Mouse (Mus musculus): ENCODE results near the gene Cdc42ep1. TPM values are rescaled to one million over a fixed set of nuclear protein-coding genes. Genes with fewer than 3 reads are reported as not detected.

Gene Cdc42ep1
- total and polyA plus RNA-seq, 2 experiments from 2014 or later = 8.3 to 13.5 TPM

DNA sequence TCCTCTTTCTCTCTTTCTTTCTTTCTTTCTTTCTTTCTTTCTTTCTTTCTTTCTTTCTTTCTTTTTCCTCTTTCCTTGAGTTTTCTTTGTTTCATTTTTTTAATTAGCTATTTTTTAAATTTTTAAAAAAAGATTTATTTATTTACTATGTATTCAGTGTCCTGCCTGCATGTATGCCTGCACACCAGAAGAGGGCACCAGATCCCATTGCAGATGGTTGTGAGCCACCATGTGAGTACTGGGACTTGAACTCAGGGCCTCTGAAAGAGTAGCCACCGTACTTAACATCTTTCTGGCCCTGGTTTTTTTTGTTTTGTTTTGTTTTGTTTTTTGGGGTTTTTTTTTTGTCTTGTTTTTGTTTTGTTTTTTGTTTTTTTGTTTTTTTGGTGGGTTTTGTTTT lies 12.8 kb upstream of the Cdc42ep1 start:
- Histone ChIP-seq H3K9ac (no peak overlapping the region), H3K27me3 (ENCODE audit: insufficient read depth, low read length) (no peaks in the 10 kb centered on the region), H3K9me3 (ENCODE audit: low read length) (no peaks in the 10 kb centered on the region), H3K4me1 (ENCODE audit: insufficient read depth) (no peaks in the 10 kb centered on the region), H3K4me2 (ENCODE audit: low read depth) (no peak overlapping the region), H3K27ac (ENCODE audit: low read depth, low read length) (no peak overlapping the region), H3K36me3 (ENCODE audit: insufficient read depth) (no peaks in the 10 kb centered on the region), H3K4me3 (ENCODE audit: low read depth, low read length) (no peak overlapping the region)
- WGBS = 81% methylated on average over 1 of the region's 1 CpGs
- ATAC-seq = no peak
- DNase-seq = no peak
- TF ChIP-seq CTCF (IDR thresholded peaks at IDR 0.05; ENCODE audit: low read depth) = peak; percentile 32; the same call in 1 of the 2 replicates

GRCm38 (mm10) chr15:78830742-78831719 lies 11.4 kb upstream of the Cdc42ep1 start:
- Histone ChIP-seq H3K27ac (ENCODE audit: low read depth, low read length) (no peak overlapping the region), H3K4me1 (ENCODE audit: insufficient read depth) (no peaks in the 10 kb centered on the region), H3K36me3 (ENCODE audit: insufficient read depth) (no peaks in the 10 kb centered on the region), H3K4me3 (ENCODE audit: low read depth, low read length) (no peak overlapping the region), H3K9me3 (ENCODE audit: low read length) (no peaks in the 10 kb centered on the region), H3K27me3 (ENCODE audit: insufficient read depth, low read length) (no peaks in the 10 kb centered on the region), H3K4me2 (ENCODE audit: low read depth) (no peak overlapping the region), H3K9ac (no peak overlapping the region)
- no peak for ATAC-seq
- no peak for TF ChIP-seq CTCF (IDR thresholded peaks at IDR 0.05; ENCODE audit: low read depth)
- DNase-seq = no peak
- 63% methylated on average over 10 of the region's 10 CpGs for WGBS

DNA sequence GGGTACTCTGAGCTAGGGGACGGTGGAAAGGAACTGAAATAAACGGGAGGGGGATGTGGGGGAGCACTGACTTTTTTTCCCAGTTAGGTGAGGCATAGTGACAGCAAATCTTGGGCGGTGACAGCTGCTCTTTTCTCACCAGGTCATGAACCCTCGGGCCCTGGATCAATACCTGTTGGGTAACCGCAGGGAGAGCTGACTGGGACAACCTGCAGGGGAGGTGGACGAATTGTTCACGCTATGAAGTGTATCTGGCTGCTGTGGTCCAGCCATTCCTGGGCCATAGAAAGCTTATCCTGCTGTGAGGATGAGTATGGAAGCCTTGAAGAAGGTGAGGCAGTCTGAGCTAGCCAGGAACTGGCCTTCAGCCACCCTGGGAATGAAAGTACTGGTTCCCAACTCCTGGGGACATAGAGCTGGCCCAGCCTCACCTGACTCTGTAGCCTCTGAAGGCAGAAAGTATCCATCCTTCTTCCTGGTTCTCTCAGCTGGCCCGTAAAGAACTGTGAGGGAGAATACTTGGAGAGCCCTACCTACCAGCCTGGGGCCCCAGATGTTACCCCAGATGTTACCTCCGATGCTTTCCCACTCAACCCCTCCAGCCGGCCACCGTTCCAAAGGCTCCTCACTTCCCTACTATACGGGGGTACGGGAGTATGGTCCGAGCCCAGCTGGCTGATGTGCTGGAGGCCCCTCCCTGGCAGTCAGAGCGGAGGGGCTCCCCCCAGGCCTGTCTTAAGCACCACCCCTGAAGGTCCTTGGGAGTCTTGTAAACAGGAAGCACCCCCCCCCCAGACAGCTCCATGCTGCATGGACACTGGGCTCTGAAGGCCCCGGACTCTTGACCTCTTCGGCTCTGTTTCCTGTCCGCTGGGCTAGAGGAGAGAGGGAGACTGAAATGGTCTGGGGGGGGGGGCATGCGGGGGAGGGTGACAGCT lies 10.4 kb upstream of the Cdc42ep1 start:
- no peak overlapping the region for H3K9ac ChIP-seq
- 61% methylated on average over 18 of the region's 19 CpGs for WGBS
- H3K9me3 ChIP-seq (ENCODE audit: low read length) = no peaks in the 10 kb centered on the region
- H3K27ac ChIP-seq (ENCODE audit: low read depth, low read length) = no peak overlapping the region
- H3K36me3 ChIP-seq (ENCODE audit: insufficient read depth) = no peaks in the 10 kb centered on the region
- DNase-seq (no peak), ATAC-seq (peak; percentile 19)
- no peaks in the 10 kb centered on the region for H3K27me3 ChIP-seq (ENCODE audit: insufficient read depth, low read length)
- H3K4me3 ChIP-seq (ENCODE audit: low read depth, low read length) = no peak overlapping the region
- H3K4me1 ChIP-seq (ENCODE audit: insufficient read depth) = no peaks in the 10 kb centered on the region
- H3K4me2 ChIP-seq (ENCODE audit: low read depth) = no peak overlapping the region
- no peak for TF ChIP-seq CTCF (IDR thresholded peaks at IDR 0.05; ENCODE audit: low read depth)

- no peaks in the 10 kb centered on the region for H3K27me3 ChIP-seq (ENCODE audit: insufficient read depth, low read length)
- no peak overlapping the region for H3K4me3 ChIP-seq (ENCODE audit: low read depth, low read length)
- H3K4me2 ChIP-seq (ENCODE audit: low read depth) = no peak overlapping the region
- no peak for TF ChIP-seq CTCF (IDR thresholded peaks at IDR 0.05; ENCODE audit: low read depth)
- 6% methylated on average over 14 of the region's 14 CpGs for WGBS
- ATAC-seq = peak; percentile 89
- H3K9me3 ChIP-seq (ENCODE audit: low read length) = no peaks in the 10 kb centered on the region
- peak; percentile 75 for DNase-seq
- H3K27ac ChIP-seq (ENCODE audit: low read depth, low read length) = peak overlapping the region; percentile 63
- no peaks in the 10 kb centered on the region for H3K4me1 ChIP-seq (ENCODE audit: insufficient read depth)
- no peaks in the 10 kb centered on the region for H3K36me3 ChIP-seq (ENCODE audit: insufficient read depth)
- H3K9ac ChIP-seq = no peak overlapping the region
These were observed 9.7 kb upstream of the Cdc42ep1 start for GRCm38 (mm10) chr15:78832701-78833123.

- Histone ChIP-seq H3K4me3 (ENCODE audit: low read depth, low read length) (no peak overlapping the region), H3K9ac (no peak overlapping the region), H3K36me3 (ENCODE audit: insufficient read depth) (no peaks in the 10 kb centered on the region), H3K9me3 (ENCODE audit: low read length) (no peaks in the 10 kb centered on the region), H3K4me1 (ENCODE audit: insufficient read depth) (no peaks in the 10 kb centered on the region), H3K4me2 (ENCODE audit: low read depth) (no peak overlapping the region), H3K27ac (ENCODE audit: low read depth, low read length) (peak overlapping the region; percentile 63; the same call in 1 of the 2 replicates), H3K27me3 (ENCODE audit: insufficient read depth, low read length) (no peaks in the 10 kb centered on the region)
- no peak for ATAC-seq
- DNase-seq = no peak
- no peak for TF ChIP-seq CTCF (IDR thresholded peaks at IDR 0.05; ENCODE audit: low read depth)
- 98% methylated on average over 3 of the region's 3 CpGs for WGBS
These were observed 8.8 kb upstream of the Cdc42ep1 start for GRCm38 (mm10) chr15:78833582-78833981.

GRCm38 (mm10) chr15:78834233-78835005 lies 8.0 kb upstream of the Cdc42ep1 start:
- ATAC-seq (no peak), DNase-seq (no peak)
- no peaks in the 10 kb centered on the region for H3K9me3 ChIP-seq (ENCODE audit: low read length)
- 57% methylated on average over 10 of the region's 10 CpGs for WGBS
- peaks cover under 1% of the 10 kb centered on the region; the same call in 1 of the 2 replicates for H3K4me1 ChIP-seq (ENCODE audit: insufficient read depth)
- peak overlapping the region; percentile 59; the same call in 1 of the 2 replicates for H3K27ac ChIP-seq (ENCODE audit: low read depth, low read length)
- no peaks in the 10 kb centered on the region for H3K27me3 ChIP-seq (ENCODE audit: insufficient read depth, low read length)
- H3K4me2 ChIP-seq (ENCODE audit: low read depth) = no peak overlapping the region
- H3K4me3 ChIP-seq (ENCODE audit: low read depth, low read length) = no peak overlapping the region
- no peaks in the 10 kb centered on the region for H3K36me3 ChIP-seq (ENCODE audit: insufficient read depth)
- no peak overlapping the region for H3K9ac ChIP-seq
- no peak for TF ChIP-seq CTCF (IDR thresholded peaks at IDR 0.05; ENCODE audit: low read depth)

Data from forebrain, postnatal 0 days (tissue).